Mouse (Mus musculus) CH12.LX (cell line): ENCODE results near the gene Hrg. TPM values are rescaled to one million over a fixed set of nuclear protein-coding genes. Genes with fewer than 3 reads are reported as not detected.

Experiments
- DNase-seq: peaks from one replicate; pipeline ENCODE4 v3.0.0-alpha.2; 2013; ENCODE audit errors: extremely low read depth
- H3K27ac ChIP-seq: 2 replicates; pipeline ENCODE4 v1.5.1; 2012; ENCODE audit warnings: low read depth, mild to moderate bottlenecking, control low read depth, moderate library complexity; ENCODE audit not compliant: insufficient read depth
- H3K27me3 ChIP-seq: replicated peaks from 2 replicates; pipeline ENCODE3; 2012; ENCODE audit warnings: inconsistent platforms
- H3K36me3 ChIP-seq, 2 experiments: replicated peaks in 1 of 2; 2 replicates each; pipeline versions ENCODE3 to v1.6.1; 2012; ENCODE audit warnings: inconsistent platforms in 1 of 2, low read length in 1 of 2, mild to moderate bottlenecking in 1 of 2, mixed read lengths in 1 of 2, moderate library complexity in 1 of 2; ENCODE audit not compliant: control insufficient read depth in 1 of 2, insufficient read depth in 1 of 2
- H3K4me1 ChIP-seq, 2 experiments: 2 replicates each; pipeline ENCODE4 v1.6.1; 2012; ENCODE audit warnings: inconsistent platforms in 1 of 2, moderate library complexity in 1 of 2; ENCODE audit not compliant: insufficient read depth in 2 of 2, control insufficient read depth in 1 of 2
- H3K4me2 ChIP-seq: 2 replicates; pipeline ENCODE4 v1.6.1; 2012; ENCODE audit warnings: low read depth, mild to moderate bottlenecking, control low read depth; ENCODE audit not compliant: poor library complexity, insufficient read depth, severe bottlenecking
- H3K4me3 ChIP-seq, 3 experiments: fragments of 150-350 bp in 1 of 3; sonication (generic) in 1 of 3; replicated peaks in 1 of 3; 2 replicates each; pipeline versions ENCODE3 to v1.5.1; 2011 to 2012; ENCODE audit warnings: low read depth in 2 of 3, low read length in 2 of 3, mild to moderate bottlenecking in 2 of 3, moderate library complexity in 2 of 3, control low read depth in 1 of 3, improper control_type of control experiment in 1 of 3, inconsistent platforms in 1 of 3, mixed read lengths in 1 of 3; ENCODE audit not compliant: poor library complexity in 1 of 3
- H3K79me2 ChIP-seq: replicated peaks from 2 replicates; pipeline ENCODE4 v1.6.1; 2012; ENCODE audit warnings: mild to moderate bottlenecking, moderate library complexity; ENCODE audit not compliant: control insufficient read depth, poor library complexity, insufficient read depth, severe bottlenecking; ENCODE audit errors: extremely low read depth
- H3K9ac ChIP-seq: 2 replicates; pipeline ENCODE4 v1.6.1; 2012; ENCODE audit warnings: low read depth, mild to moderate bottlenecking, control low read depth, moderate library complexity; ENCODE audit not compliant: insufficient read depth
- H3K9me3 ChIP-seq: replicated peaks from 2 replicates; pipeline ENCODE3; 2012; ENCODE audit warnings: low read length, inconsistent platforms, mixed read lengths
- BHLHE40 ChIP-seq: IDR thresholded peaks from 2 replicates; pipeline ENCODE4 v1.6.1; 2011; ENCODE audit warnings: mild to moderate bottlenecking, low read depth, low read length, improper control_type of control experiment
- HCFC1 ChIP-seq: IDR thresholded peaks from 2 replicates; pipeline ENCODE4 v1.6.1; 2012; ENCODE audit warnings: low read depth, mild to moderate bottlenecking, inconsistent platforms, low read length, improper control_type of control experiment
- IRF4 ChIP-seq: IDR thresholded peaks from 2 replicates; pipeline ENCODE4 v1.6.1; 2014; ENCODE audit warnings: low read depth, mild to moderate bottlenecking, inconsistent platforms, low read length, improper control_type of control experiment
- KAT2A ChIP-seq: IDR thresholded peaks from 2 replicates; pipeline ENCODE4 v1.6.1; 2012; ENCODE audit warnings: low read length, improper control_type of control experiment, inconsistent platforms; ENCODE audit not compliant: insufficient replicate concordance
- MAX ChIP-seq: IDR thresholded peaks from 2 replicates; pipeline ENCODE4 v1.6.1; 2011; ENCODE audit warnings: low read length, improper control_type of control experiment
- MAZ ChIP-seq: IDR thresholded peaks from 2 replicates; pipeline ENCODE4 v1.6.1; 2012; ENCODE audit warnings: low read depth, mild to moderate bottlenecking, inconsistent platforms, low read length, improper control_type of control experiment, moderate library complexity
- MEF2A ChIP-seq: IDR thresholded peaks from 2 replicates; pipeline ENCODE4 v1.6.1; 2014; ENCODE audit warnings: low read depth, mild to moderate bottlenecking, inconsistent platforms, low read length, improper control_type of control experiment, borderline replicate concordance
- MYC ChIP-seq: IDR thresholded peaks from 2 replicates; pipeline ENCODE4 v1.6.1; 2011; ENCODE audit warnings: low read depth, mild to moderate bottlenecking, improper control_type of control experiment, low read length
- NRF1 ChIP-seq: IDR thresholded peaks from 2 replicates; pipeline ENCODE4 v1.6.1; 2014; ENCODE audit warnings: low read depth, mild to moderate bottlenecking, inconsistent platforms, low read length, improper control_type of control experiment, moderate library complexity
- RCOR1 ChIP-seq: conservative IDR thresholded peaks from 2 replicates; pipeline ENCODE4 v1.6.1; 2012; ENCODE audit warnings: low read depth, mild to moderate bottlenecking, inconsistent platforms, low read length, improper control_type of control experiment
- UBTF ChIP-seq: IDR thresholded peaks from 2 replicates; pipeline ENCODE4 v1.6.1; 2012; ENCODE audit warnings: low read depth, mild to moderate bottlenecking, inconsistent platforms, low read length, improper control_type of control experiment, moderate library complexity
- ZC3H11A ChIP-seq: IDR thresholded peaks from 2 replicates; pipeline ENCODE4 v1.6.1; 2012; ENCODE audit warnings: low read depth, mild to moderate bottlenecking, inconsistent platforms, low read length, improper control_type of control experiment
- ZKSCAN1 ChIP-seq: IDR thresholded peaks from 2 replicates; pipeline ENCODE4 v1.6.1; 2012; ENCODE audit warnings: low read depth, inconsistent platforms, low read length, improper control_type of control experiment, borderline replicate concordance
- dilution Hi-C: fragments of 300-500 bp; cut with MboI; formaldehyde crosslinking; loops from 2 replicates; pipeline ENCODE4 v1.14.3; 2020; ENCODE audit warnings: low sequenced_read_pairs; ENCODE audit not compliant: extremely low pct_unique_long_range_greater_than_20kb, extremely low pct_ligation_motif_present
- in situ Hi-C: fragments of 300-500 bp; cut with MboI; formaldehyde crosslinking; loops from 3 replicates; pipeline ENCODE4 v1.14.3; 2019; ENCODE audit warnings: low sequenced_read_pairs, low pct_ligation_motif_present, low pct_unique_long_range_greater_than_20kb, mixed read lengths
- polyA plus RNA-seq: library from polyadenylated mRNA; unstranded; fragments of >175 nt; gene quantifications from 2 replicates; pipeline ENCODE4 v1.2.1, GENCODE M21; 2012; ENCODE audit warnings: low read depth; ENCODE audit not compliant: insufficient read length
- total RNA-seq, 2 experiments: library from RNA; depleted of rRNA; stranded (reverse); fragments of 300-350 nt in 1 of 2; fragments of >200 nt in 1 of 2; gene quantifications; 2 replicates each; pipeline ENCODE4 v1.2.3; 2012 to 2014

Gene Hrg
- total and polyA plus RNA-seq, 3 experiments: not detected

DNA sequence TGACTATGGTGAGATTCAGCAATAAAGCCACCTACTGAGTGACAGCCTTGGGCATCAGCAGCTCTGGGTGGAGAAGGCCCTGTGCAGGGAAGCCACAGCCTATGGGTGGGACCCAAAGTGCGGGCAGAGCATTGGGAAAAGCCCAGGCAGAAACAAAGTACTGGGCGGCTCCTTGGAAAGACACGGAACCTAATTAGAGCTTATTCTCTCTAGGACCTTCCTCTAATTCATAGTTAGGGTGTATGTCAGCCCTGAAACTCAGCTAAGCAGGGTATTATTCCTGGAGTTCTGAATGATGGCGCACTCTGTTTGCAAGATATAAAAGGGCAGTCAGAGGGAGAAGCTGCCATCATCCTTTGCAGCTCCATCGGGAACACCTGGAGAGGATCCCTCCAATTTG, 32.8 kb upstream of the Hrg start, which contains the start of gene Fetub:
Gene Fetub (plus strand): TSS at position 301 of the 400 bp plus-strand sequence.
- in situ Hi-C loops: no loop called here
- H3K79me2 ChIP-seq: no peaks in the 10 kb centered on the region
- H3K27ac ChIP-seq: no peak within 1 kb of the TSS
- no peak for DNase-seq
- H3K4me1 ChIP-seq: peaks cover 0 to 21% of the 10 kb centered on the region in 2 experiments; a peak in 2 of 4 replicates
- no peak for TF ChIP-seq HCFC1
- no peak for TF ChIP-seq MYC
- TF ChIP-seq UBTF: no peak
- TF ChIP-seq RCOR1: no peak
- no peak for TF ChIP-seq MAZ
- TF ChIP-seq NRF1: no peak
- no peak for TF ChIP-seq MAX
- TF ChIP-seq MEF2A: no peak
- TF ChIP-seq, all 38 proteins: peak for 0
- Histone ChIP-seq H3K4me3 (no peak within 1 kb of the TSS), H3K9me3 (peaks cover 5% of the 10 kb centered on the region), H3K27me3 (no peaks in the 10 kb centered on the region), H3K4me2 (no peak within 1 kb of the TSS), H3K9ac (no peak within 1 kb of the TSS), H3K36me3 (no peaks in the 10 kb centered on the region)
- dilution Hi-C loops: no loop called here

DNA sequence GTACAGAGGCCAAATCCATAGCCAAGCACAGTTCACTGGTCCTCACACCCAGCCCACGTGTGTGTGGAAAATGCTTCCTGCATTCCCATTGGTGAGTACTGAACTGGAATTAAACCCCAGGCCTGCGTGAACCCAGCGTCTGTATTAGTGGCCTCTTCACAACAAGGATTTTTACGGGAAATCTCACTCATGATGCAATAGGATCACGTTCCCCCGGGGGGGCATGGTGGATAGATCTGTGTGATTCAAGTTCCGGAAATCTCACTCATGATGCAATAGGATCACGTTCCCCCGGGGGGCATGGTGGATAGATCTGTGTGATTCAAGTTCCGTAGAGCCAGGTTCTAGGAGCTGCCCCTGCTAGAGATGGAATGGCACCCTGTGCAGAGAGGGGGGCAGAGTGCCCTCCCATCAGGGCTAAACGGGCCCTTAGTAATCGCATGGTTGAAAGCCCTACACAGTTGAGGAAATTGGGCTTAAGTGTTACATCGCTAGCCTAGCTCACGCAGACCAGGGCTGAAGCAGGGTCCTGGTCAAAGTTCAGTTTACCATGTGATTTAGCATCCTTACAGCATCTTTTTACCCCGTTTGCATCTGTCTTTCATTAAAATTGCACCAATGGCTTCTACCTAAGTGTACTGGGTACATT, 32.1 kb upstream of the Hrg start:
- no peak overlapping the region for H3K4me3 ChIP-seq
- dilution Hi-C loops: no loop called here
- no peak overlapping the region for H3K9ac ChIP-seq
- H3K4me1 ChIP-seq: peaks cover 0 to 21% of the 10 kb centered on the region in 2 experiments; a peak in 2 of 4 replicates
- no peak for DNase-seq
- peaks cover 5% of the 10 kb centered on the region for H3K9me3 ChIP-seq
- in situ Hi-C loops: no loop called here
- TF ChIP-seq MEF2A: no peak
- TF ChIP-seq KAT2A: no peak
- TF ChIP-seq ZKSCAN1: no peak
- no peak for TF ChIP-seq BHLHE40
- TF ChIP-seq IRF4: no peak
- TF ChIP-seq ZC3H11A: no peak
- H3K4me2 ChIP-seq: no peak overlapping the region
- no peaks in the 10 kb centered on the region for H3K36me3 ChIP-seq
- no peaks in the 10 kb centered on the region for H3K79me2 ChIP-seq
- no peaks in the 10 kb centered on the region for H3K27me3 ChIP-seq
- H3K27ac ChIP-seq: no peak overlapping the region
